Mouse (Mus musculus): ENCODE measurements around the gene Fam129a. TPM values are rescaled to one million over a fixed set of nuclear protein-coding genes. Genes with fewer than 3 reads are reported as not detected.

Fam129a gene
- polyA plus RNA-seq, 1 experiment: not detected

- Histone ChIP-seq H3K27ac (ENCODE audit: insufficient read depth, low read depth, low read length) (no peak overlapping the region), H3K4me1 (ENCODE audit: control insufficient read depth, insufficient read depth, low read length) (no peaks in the 10 kb centered on the region), H3K4me3 (ENCODE audit: insufficient read depth, low read depth, low read length) (no peak overlapping the region)
- 60% methylated on average over 7 of the region's 7 CpGs for WGBS
- TF ChIP-seq CTCF (IDR thresholded peaks at IDR 0.05; ENCODE audit: insufficient read depth, low read depth, low read length) (no peak), POLR2A (IDR thresholded peaks at IDR 0.05; ENCODE audit: insufficient read depth, low read depth, low read length) (no peak)
Measured at GRCm38 (mm10) chr1:151629591-151630250, 58.7 kb downstream of the Fam129a start.

DNA sequence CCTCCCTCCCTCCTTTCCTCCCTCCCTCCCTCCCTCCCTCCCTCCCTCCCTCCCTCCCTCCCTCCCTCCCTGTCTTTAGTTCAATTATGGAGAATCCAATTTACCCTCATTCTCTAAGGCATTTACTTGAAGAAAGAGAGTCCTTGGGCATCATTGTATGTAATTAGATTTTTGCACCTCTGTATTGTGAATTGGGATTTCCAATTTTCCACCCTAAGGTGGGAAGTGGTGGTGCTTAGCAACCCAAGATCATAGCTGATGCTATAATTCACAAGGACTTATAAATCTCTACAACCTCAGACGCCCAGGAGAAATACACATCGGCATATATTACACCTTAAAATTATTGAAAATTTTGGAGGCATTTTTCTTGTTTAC, 59.3 kb downstream of the Fam129a start:
- Histone ChIP-seq H3K27ac (ENCODE audit: insufficient read depth, low read depth, low read length) (no peak overlapping the region), H3K4me1 (ENCODE audit: control insufficient read depth, insufficient read depth, low read length) (no peaks in the 10 kb centered on the region), H3K4me3 (ENCODE audit: insufficient read depth, low read depth, low read length) (no peak overlapping the region)
- WGBS: 92% methylated on average over 2 of the region's 2 CpGs
- TF ChIP-seq POLR2A (IDR thresholded peaks at IDR 0.05; ENCODE audit: insufficient read depth, low read depth, low read length) (no peak), CTCF (IDR thresholded peaks at IDR 0.05; ENCODE audit: insufficient read depth, low read depth, low read length) (no peak)

DNA sequence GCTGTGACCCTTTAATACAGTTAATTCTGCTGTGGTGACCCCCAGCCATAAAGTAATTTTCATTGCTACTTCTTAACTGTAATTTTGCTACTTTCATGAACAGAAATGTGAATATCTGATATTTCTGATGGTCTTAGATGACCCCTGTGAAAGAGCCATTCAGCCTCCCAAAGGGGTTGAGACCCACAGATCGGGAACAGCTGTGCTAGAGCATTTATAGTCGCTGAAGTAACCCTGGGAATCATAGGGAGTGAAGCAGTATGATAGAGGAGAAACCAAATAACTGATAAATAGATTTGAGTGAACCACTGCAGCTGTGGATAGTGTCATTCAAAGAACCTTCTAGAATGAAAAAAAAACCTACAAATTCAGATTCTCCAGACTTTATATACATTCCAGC, 60.1 kb downstream of the Fam129a start:
- Histone ChIP-seq H3K27ac (ENCODE audit: insufficient read depth, low read depth, low read length) (no peak overlapping the region), H3K4me1 (ENCODE audit: control insufficient read depth, insufficient read depth, low read length) (no peaks in the 10 kb centered on the region), H3K4me3 (ENCODE audit: insufficient read depth, low read depth, low read length) (no peak overlapping the region)
- WGBS: 73% methylated on average over 2 of the region's 2 CpGs
- TF ChIP-seq CTCF (IDR thresholded peaks at IDR 0.05; ENCODE audit: insufficient read depth, low read depth, low read length) (no peak), POLR2A (IDR thresholded peaks at IDR 0.05; ENCODE audit: insufficient read depth, low read depth, low read length) (no peak)

GRCm38 (mm10) chr1:151631703-151632294, 60.8 kb downstream of the Fam129a start:
- Histone ChIP-seq H3K4me3 (ENCODE audit: insufficient read depth, low read depth, low read length) (no peak overlapping the region), H3K27ac (ENCODE audit: insufficient read depth, low read depth, low read length) (no peak overlapping the region), H3K4me1 (ENCODE audit: control insufficient read depth, insufficient read depth, low read length) (no peaks in the 10 kb centered on the region)
- WGBS: 55% methylated on average over 11 of the region's 11 CpGs
- TF ChIP-seq POLR2A (IDR thresholded peaks at IDR 0.05; ENCODE audit: insufficient read depth, low read depth, low read length): no peak

DNA sequence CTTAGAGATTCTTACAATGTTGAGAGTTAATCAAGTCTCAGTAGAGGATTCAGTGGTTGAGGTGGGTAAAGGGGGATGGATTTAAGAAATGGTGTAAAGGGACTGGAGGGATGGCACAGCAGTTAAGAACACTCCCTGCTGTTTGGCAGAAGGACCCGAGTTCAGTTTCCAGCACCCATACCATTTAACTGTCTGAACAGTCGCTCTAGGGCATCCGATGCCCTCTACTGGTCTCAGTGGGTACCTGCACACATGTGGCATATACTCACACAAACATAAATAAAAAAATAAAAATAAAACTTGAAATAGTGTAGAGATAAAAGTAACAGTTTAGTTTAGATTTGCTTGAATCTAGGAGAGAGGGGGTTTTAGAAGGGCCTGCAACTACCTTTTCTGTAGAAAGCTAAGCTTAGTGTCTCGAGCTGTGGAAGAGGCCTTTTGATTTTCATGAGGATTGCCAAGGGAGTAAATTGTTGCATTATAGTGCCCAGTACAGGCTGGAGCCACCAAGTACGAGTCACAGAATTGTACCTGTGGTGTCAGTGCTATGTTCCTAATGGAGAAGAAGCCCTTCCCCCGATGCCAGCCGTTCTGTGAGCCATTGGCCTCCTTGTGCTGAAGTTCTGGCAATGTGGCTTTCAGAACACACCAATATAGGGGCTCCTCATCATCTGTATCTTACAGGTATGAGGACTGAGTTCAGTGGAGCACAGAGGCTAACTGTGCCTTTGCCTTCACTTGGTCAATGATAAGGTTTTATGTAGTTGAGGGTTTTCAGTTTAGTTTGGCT, 61.8 kb downstream of the Fam129a start:
- TF ChIP-seq POLR2A (IDR thresholded peaks at IDR 0.05; ENCODE audit: insufficient read depth, low read depth, low read length) (no peak), CTCF (IDR thresholded peaks at IDR 0.05; ENCODE audit: insufficient read depth, low read depth, low read length) (no peak)
- 98% methylated on average over 7 of the region's 7 CpGs for WGBS
- Histone ChIP-seq H3K27ac (ENCODE audit: insufficient read depth, low read depth, low read length) (no peak overlapping the region), H3K4me1 (ENCODE audit: control insufficient read depth, insufficient read depth, low read length) (no peaks in the 10 kb centered on the region), H3K4me3 (ENCODE audit: insufficient read depth, low read depth, low read length) (no peak overlapping the region)

DNA sequence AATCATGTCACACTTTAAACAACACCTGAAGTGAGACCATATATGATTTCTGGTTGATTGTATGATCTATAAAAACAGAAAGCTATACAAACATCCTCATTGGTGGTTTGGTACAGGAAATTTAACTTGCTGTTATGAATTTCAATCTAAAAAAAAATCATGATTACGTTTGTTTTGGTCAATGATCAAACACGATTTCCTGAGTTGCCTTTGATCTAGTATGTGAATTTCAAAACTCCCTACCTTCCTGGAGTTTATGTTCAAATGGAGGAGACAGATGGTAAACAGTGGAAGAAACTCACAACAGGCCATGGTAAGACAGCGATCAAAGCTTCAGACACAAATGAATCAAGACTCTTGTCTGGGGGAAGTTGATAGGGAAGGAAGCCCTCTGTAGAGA, 65.7 kb downstream of the Fam129a start:
- Histone ChIP-seq H3K4me1 (ENCODE audit: control insufficient read depth, insufficient read depth, low read length) (no peaks in the 10 kb centered on the region), H3K27ac (ENCODE audit: insufficient read depth, low read depth, low read length) (no peak overlapping the region), H3K4me3 (ENCODE audit: insufficient read depth, low read depth, low read length) (no peak overlapping the region)
- TF ChIP-seq CTCF (IDR thresholded peaks at IDR 0.05; ENCODE audit: insufficient read depth, low read depth, low read length): no peak
- TF ChIP-seq POLR2A (IDR thresholded peaks at IDR 0.05; ENCODE audit: insufficient read depth, low read depth, low read length): no peak
- WGBS: 89% methylated on average over 3 of the region's 3 CpGs

- H3K27ac ChIP-seq (ENCODE audit: insufficient read depth, low read depth, low read length): no peak overlapping the region
- H3K4me1 ChIP-seq (ENCODE audit: control insufficient read depth, insufficient read depth, low read length): no peaks in the 10 kb centered on the region
- no peak overlapping the region for H3K4me3 ChIP-seq (ENCODE audit: insufficient read depth, low read depth, low read length)
- TF ChIP-seq POLR2A (IDR thresholded peaks at IDR 0.05; ENCODE audit: insufficient read depth, low read depth, low read length) (no peak), CTCF (IDR thresholded peaks at IDR 0.05; ENCODE audit: insufficient read depth, low read depth, low read length) (no peak)
- 90% methylated on average over 9 of the region's 9 CpGs for WGBS
Measured at GRCm38 (mm10) chr1:151637351-151637922, 66.5 kb downstream of the Fam129a start.

GRCm38 (mm10) chr1:151638357-151638756, 67.4 kb downstream of the Fam129a start:
- H3K27ac ChIP-seq (ENCODE audit: insufficient read depth, low read depth, low read length): no peak overlapping the region
- H3K4me1 ChIP-seq (ENCODE audit: control insufficient read depth, insufficient read depth, low read length): no peaks in the 10 kb centered on the region
- 91% methylated on average over 5 of the region's 5 CpGs for WGBS
- no peak for TF ChIP-seq CTCF (IDR thresholded peaks at IDR 0.05; ENCODE audit: insufficient read depth, low read depth, low read length)
- no peak for TF ChIP-seq POLR2A (IDR thresholded peaks at IDR 0.05; ENCODE audit: insufficient read depth, low read depth, low read length)
- no peak overlapping the region for H3K4me3 ChIP-seq (ENCODE audit: insufficient read depth, low read depth, low read length)

GRCm38 (mm10) chr1:151638770-151639169, 67.8 kb downstream of the Fam129a start:
- Histone ChIP-seq H3K27ac (ENCODE audit: insufficient read depth, low read depth, low read length) (no peak overlapping the region), H3K4me1 (ENCODE audit: control insufficient read depth, insufficient read depth, low read length) (no peaks in the 10 kb centered on the region), H3K4me3 (ENCODE audit: insufficient read depth, low read depth, low read length) (no peak overlapping the region)
- WGBS: 96% methylated on average over 2 of the region's 2 CpGs
- TF ChIP-seq CTCF (IDR thresholded peaks at IDR 0.05; ENCODE audit: insufficient read depth, low read depth, low read length) (no peak), POLR2A (IDR thresholded peaks at IDR 0.05; ENCODE audit: insufficient read depth, low read depth, low read length) (no peak)

Data from olfactory bulb, adult 2 months (tissue).